Mouse (Mus musculus) adrenal gland, postnatal 14 days (tissue): Measurements from ENCODE around the gene Ssbp4. TPM values are rescaled to one million over a fixed set of nuclear protein-coding genes. Genes with fewer than 3 reads are reported as not detected.

Experiments used
- DNase-seq: peaks from one replicate; pipeline ENCODE4 v3.0.0; 2021; ENCODE audit warnings: mixed read lengths
- long read RNA-seq, 2 experiments: library from polyadenylated mRNA; stranded (forward); transcript quantifications; one replicate each; pipeline ENCODE4 v2.0.0; 2021
- total RNA-seq: library from RNA; stranded (reverse); gene quantifications from 2 replicates; pipeline ENCODE4 v1.2.3, GENCODE M21; 2021

Ssbp4 gene
- 84.4 and 102 TPM in 2 replicates for total RNA-seq
- long read RNA-seq, experiment 1, transcript Ssbp4-201 (17 exons, 1,475 nt): major isoform, 52 of 151 reads
- long read RNA-seq, experiment 1, partial matches to known transcripts: 23 of 151 reads
- long read RNA-seq, experiment 1, other reads (novel, unspliced or antisense): 76 of 151 reads
- long read RNA-seq, experiment 2, transcript Ssbp4-201 (17 exons, 1,475 nt): major isoform, 48 of 122 reads
- long read RNA-seq, experiment 2, partial matches to known transcripts: 20 of 122 reads
- long read RNA-seq, experiment 2, other reads (novel, unspliced or antisense): 54 of 122 reads

GRCm38 (mm10) chr8:70608749-70609367, at the start of gene Ssbp4:
Gene Ssbp4 (minus strand): TSS chr8:70608872.
- DNase-seq: no peak

- DNase-seq: peak; percentile 76
Observed at GRCm38 (mm10) chr8:70657739-70658138, 49.1 kb upstream of the Ssbp4 start.

DNA sequence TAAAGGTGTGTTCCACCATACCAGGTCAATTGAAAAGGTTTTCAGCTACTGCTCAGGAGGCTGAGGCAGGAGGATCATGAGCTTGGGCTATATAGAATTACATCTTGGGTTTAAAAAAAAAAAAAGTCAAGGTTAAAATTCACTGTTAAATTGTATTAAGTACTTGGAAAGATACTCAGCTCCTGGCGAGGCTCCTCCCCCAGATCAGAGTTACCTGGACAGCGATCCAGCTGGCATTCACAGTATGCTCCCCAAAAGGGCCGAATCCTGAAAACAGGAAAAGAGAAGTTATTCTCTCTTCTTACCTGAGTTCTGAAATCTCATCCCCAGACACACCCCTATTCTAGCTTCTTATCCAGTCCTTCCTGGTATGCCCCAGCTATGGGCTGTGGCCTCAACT, 48.5 kb upstream of the Ssbp4 start:
- DNase-seq: no peak

GRCm38 (mm10) chr8:70656193-70656790, 47.6 kb upstream of the Ssbp4 start:
- no peak for DNase-seq

GRCm38 (mm10) chr8:70655469-70655868, 46.8 kb upstream of the Ssbp4 start:
- no peak for DNase-seq

DNA sequence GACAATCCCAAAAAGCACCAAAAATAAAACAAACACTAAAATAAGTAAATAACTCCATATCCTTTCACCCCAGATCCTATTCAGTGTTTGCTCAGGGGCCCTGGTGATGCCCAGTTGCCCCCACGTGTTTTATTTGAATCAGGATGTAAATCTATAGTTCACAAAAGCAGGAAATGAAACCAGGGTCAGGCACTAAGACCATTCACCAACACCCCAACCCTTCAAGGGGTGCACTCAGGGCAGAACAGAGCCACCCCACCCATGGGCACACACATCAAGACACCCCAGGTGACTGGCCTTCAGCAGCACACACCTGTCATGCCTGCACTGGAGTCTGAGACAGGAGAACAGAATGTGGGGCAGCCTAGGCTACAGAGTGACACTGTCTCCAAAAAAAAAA, 45.4 kb upstream of the Ssbp4 start:
- DNase-seq: no peak

DNA sequence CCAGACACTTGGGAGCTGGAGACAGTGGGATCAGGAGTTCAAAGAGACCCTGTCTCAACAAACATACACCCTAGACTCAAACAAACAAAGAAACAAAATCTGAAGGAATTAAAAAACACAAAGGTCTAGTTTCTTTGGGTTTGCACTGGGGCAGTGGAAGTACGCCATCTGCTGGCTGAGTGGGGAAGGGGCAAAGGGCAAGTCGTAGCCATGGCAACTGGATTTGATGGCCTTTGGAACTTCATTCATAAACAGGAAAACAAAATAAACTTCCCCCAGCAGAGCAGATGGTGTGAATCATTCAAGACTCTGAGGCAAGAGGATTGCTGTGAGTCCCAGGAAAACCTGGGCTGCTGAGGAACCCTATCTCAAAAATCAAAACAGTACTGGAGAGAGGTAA, 44.6 kb upstream of the Ssbp4 start:
- peak; percentile 87 for DNase-seq

DNA sequence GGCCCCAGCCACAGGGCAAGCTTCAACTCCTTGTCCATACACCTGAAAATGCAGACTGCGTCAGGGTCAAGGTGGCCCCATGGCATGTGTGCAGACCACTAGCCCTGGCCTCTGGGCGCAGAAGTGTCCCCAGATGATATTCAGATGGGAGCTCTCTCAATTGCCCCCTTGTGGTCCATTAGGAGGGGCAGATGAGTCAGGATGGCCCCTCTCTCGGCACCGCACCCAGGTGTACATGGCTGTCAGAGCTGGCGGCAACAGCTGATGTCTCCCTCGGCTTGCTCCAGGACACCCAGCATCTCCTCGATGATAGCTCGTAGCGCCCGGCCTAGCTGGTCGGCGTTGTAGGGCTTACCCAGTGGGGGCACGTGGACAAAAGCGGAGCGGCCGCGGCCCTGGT, 41.7 kb upstream of the Ssbp4 start:
- no peak for DNase-seq

GRCm38 (mm10) chr8:70649324-70649723, 40.7 kb upstream of the Ssbp4 start:
- DNase-seq: peak; percentile 92

GRCm38 (mm10) chr8:70648921-70649320, 40.2 kb upstream of the Ssbp4 start:
- no peak for DNase-seq

DNA sequence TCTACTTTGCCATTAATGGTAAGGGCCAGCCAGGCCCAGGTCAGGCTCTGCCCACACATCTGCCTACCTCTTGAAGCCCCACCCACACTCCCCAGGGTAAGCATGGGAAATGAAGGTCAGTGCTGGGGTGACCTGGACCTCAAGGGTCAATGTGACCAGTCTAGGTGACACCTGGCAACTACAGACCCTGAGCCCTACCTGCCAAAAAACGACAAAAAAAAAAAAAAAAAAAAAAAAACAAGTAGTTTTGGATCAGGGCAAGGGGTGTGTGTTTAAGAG, 39.4 kb upstream of the Ssbp4 start:
- DNase-seq: no peak

DNA sequence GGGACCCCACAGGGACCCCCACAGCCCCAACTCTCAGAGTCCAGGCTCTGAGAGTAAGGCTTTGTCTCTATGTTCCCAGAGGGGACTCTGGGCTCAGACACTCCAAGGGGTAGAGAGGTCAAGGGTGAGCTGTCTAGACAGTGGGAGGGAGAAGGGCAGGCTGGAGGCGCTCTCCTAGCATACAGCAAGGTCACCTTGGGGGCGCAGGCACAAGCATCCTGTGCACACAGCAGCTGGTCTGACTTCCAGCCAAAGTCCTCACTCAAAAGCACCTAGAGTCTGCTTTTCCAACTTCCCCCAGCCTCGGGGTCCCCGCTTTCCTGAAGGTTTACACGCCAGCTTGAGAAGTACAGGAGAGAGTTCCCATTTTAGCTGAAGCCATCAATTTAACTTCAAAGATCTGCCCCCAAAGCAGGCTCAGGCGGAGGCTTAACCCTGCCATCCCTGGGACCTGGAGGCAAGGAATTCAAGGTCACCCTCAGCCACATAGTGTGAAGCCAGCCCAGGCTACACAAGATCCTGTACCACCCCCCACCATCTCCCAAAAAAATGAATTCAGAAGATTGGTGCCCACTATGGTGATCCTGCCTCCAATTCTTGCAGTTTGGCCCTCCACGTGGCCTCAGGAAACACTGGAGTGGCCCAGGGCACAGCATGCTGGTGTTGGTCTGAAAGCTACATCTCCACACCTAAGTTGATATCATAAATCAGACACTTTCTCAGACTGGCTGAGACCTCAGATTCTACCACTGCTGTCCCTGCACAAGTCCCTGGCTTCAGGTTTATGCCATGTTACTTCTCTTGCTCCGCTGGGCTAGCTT, 38.9 kb upstream of the Ssbp4 start:
- DNase-seq: peak; percentile 68

GRCm38 (mm10) chr8:70646775-70647174, 38.1 kb upstream of the Ssbp4 start:
- DNase-seq: peak; percentile 59

- no peak for DNase-seq
Observed at GRCm38 (mm10) chr8:70646369-70646768, 37.7 kb upstream of the Ssbp4 start.

DNA sequence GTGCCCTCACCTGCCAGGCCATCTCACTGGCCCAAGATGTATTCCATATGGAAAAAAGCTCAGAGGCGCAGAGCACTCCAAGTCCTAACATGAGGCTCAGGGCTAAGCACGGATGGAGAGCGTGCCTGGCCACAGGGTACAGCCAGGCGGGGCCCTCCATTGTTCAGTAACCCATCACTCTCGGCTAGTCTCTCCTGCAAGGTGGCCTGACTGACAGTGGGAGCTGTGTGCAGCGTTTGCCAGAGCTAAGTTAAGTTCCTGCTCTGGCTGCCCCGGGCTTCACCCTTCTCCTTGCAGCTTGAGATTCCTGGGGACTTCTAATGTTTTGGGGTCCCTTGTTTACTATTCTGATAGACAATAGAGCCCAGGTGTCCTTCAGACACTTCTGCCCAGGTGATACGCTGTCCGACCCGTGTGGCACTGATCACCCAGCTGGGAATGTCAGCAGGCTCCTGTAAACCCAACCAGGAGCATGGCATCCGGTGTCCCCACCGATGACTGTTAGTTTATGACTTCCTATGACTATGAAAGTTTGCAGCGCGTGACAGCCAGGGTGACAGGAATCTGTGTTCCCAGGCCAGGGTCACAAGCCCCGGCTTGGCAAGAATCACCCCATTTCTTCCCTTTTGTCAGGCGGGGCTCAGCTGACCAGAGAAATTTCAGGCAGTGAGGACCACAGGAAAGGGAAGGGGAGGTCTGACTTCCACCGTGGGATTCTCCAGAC, 37.0 kb upstream of the Ssbp4 start:
- peak; percentile 76 for DNase-seq

- no peak for DNase-seq
Observed at GRCm38 (mm10) chr8:70644065-70644464, 35.4 kb upstream of the Ssbp4 start.

GRCm38 (mm10) chr8:70643019-70643418, 34.3 kb upstream of the Ssbp4 start:
- DNase-seq: no peak

GRCm38 (mm10) chr8:70638752-70639151, 30.1 kb upstream of the Ssbp4 start:
- DNase-seq: no peak

DNA sequence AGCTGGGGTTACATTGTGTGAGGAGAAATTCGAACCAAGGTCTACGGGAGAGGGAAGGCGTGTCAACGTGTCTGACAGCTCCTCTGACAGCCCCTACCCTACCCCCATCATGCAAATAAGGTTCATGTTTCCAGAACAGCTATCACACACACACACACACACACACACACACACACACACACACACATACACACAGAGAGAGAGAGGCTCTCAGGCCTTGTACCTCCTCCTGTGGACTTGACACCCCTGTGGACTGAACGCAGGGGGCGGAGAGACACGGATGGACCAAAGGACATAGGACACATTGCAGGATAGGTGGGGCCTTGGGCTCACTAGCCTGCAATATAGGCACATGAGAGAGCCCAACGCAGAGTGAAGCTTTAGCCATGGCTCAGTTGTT, 28.2 kb upstream of the Ssbp4 start:
- no peak for DNase-seq

- DNase-seq: no peak
Observed at GRCm38 (mm10) chr8:70635527-70635926, 26.9 kb upstream of the Ssbp4 start.

- DNase-seq: peak; percentile 74
Observed at GRCm38 (mm10) chr8:70634066-70634465, 25.4 kb upstream of the Ssbp4 start.

DNA sequence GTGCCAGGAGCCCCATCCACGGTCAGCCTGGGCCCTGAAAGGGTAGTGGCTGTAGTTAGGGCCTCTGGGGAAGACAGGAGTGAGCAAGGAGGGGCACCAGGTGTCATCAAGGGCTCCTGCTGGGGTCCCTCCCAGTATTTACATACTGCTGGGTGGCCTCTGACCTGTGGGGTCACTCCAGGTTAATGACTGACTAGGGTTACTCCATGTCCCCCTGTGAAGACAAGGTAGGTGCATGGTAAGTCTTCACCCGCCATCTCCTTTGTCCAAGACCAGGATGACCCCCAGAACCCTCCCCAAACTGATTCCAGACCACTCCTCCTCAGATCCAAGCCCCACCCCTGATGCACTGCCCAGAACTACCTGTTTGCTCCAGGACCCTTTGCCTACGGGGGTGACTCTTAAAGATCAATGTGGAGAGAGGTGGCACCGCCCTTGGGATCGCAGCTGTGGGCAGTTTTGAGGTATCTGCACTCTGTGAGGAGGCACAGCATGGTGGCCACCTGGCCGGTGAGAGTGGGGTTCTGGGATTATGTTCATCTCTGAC, 23.7 kb upstream of the Ssbp4 start, which contains the start of gene Gdf15:
Gene Gdf15, minus strand, starts transcription at position 111 of the 547 bp plus-strand sequence.
- no peak for DNase-seq
